Mouse (Mus musculus): ENCODE data around the gene Zfp148.

Gene Zfp148

DNA sequence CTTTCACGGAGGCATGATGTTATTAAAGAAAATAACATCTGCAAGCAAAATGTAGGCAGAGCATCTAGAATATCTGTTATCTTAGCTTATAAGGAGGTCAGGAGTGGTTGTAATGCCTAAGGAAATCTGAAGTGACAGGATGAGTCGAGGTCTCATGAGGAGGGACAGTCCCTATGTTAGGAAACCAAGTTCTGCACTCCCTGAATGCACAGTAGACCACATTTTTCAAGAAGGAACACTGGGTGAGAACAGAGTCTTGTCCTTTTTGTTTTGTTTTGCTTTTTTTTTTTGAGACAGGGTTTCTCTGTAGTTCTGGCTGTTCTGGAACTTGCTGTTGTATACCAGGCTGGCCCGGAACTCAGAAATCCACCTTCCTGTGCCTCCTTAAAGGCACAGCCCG is 1.7 kb downstream of the Zfp148 start:
- DNase-seq: no peak

DNA sequence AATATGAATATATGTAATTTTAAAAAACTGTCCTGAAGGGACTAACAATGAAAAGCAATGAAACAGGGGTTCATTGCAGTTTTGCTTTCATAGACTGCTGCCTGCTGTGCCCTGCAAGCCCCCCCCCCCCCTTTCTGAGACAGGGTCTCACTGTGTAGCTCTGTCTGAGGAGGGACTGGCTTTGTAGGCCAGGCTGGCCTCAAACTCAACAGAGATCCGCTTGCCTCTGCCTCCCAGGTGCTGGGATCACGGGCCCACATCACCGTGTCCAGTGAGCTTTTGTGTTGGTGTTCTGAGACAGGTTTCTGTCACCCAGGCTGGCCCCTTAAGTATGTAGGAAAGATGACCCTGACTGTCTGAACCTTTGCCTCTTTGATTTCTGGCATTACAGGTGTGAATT is 2.9 kb downstream of the Zfp148 start:
- DNase-seq: peak; percentile 80

DNA sequence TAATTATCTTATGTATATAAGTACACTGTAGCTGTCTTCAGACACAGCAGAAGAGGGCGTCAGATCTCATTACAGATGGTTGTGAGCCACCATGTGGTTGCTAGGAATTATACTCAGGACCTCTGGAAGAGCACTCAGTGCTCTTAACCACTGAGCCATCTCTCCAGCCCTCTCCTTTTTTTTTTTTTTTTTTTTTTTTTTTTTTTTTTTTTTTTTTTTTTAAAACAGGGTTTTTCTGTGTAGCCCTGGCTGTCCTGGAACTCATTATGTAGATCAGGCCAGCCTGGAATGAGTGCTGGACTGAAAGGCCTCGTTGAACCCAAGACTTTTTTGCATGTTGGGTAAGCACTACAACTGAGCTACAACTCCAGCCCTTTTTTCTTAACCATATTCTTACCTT is 3.4 kb downstream of the Zfp148 start:
- peak; percentile 15 for DNase-seq

DNA sequence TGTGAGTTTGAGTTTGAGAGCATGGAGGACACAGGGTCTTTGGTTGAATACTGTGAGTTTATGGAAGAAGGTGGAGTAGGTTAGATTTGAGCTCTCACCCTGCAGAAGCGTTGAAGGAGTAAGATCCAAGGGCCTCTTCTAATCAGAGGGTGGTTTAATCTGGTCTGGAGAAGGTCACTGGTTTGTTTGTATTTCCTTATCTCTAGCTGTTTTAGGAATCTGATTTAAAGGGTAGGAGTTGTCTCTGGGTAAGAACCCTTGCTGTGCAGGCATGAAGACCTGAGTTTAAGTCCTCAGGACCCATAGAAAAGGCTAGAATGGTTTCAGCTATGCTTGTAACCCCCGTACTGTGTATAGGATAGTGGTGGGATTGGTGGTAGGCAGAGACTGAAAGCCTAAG is 6.4 kb downstream of the Zfp148 start:
- DNase-seq: no peak

DNA sequence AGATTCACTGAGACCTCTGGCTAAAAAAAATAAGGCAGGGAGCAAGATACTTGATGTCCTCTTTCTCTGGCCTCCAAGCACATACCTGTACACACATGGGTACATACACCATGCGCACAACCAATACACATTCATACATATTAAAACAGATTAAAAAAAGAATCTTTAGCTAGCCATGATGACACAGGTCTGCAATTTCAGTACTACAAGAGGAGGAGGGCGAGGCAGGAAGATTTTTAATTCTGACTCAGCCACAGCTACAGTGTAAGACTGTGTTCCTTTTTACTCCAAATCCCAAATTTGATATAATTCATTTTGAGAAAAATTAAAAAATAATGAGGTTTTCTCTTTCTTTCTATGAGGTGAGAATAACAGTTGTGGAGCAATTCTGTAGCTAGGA is 6.8 kb downstream of the Zfp148 start:
- DNase-seq: no peak

DNA sequence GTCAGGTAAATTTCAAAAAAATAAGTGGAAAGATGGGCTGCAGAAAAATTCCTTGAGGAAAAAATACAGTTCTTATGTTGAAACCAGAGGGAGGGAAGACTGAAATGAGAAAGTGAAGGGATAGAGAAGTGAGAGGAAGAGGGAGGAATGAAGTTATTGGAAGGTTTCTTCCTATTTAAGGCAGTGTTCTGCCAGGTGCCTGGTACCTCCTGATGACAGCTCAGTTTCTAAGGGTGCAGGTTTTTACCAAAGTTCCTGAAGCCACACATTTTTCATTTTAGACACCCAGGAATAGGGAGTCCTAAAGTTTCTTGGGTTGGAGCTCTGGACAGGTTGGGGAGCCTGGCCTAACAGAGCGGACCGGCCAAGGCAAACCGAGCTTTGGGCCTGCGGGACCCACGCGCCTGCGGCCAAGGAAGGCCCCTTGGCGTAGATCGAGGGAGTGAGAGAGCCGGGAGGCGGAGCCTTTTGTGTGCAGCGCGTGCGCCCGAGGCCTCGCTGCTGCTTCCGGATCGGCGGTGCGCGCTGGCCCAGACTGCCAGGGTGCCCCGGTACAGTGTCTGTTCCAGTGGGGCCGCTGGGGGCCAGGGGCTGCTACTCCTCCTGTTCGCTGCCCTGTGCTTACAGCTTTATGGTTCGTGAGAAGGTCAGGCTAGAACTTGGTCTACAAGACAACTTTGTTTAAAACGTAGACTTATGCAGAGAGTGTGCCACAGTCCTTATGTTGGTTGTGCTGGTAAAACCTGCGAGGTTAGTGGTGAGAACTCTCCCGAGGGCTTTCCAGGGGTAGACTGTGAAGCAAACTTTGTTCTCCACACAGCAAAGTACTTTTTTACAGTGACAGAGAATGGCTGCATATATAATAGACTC is 19.5 kb downstream of the Zfp148 start:
- peak; percentile 98 for DNase-seq

DNA sequence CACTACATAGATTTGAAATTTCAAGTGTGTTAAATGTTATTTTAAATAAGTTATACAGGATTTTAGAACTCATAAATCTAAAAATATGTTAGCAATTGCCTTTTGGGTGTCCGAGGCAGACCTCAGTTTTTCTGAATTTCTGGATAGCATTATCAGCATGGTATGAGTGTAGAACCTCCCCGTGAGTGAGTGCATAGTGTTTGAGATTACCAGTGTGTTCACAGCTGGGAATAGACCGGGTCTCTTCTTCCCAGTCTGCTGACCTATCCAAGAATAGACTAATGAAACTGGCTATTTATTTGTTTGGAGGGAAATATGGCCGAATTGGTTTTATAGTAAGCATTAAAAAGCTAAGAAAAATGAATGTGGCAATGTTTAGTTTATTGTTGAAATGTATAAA is 20.3 kb downstream of the Zfp148 start:
- no peak for DNase-seq

DNA sequence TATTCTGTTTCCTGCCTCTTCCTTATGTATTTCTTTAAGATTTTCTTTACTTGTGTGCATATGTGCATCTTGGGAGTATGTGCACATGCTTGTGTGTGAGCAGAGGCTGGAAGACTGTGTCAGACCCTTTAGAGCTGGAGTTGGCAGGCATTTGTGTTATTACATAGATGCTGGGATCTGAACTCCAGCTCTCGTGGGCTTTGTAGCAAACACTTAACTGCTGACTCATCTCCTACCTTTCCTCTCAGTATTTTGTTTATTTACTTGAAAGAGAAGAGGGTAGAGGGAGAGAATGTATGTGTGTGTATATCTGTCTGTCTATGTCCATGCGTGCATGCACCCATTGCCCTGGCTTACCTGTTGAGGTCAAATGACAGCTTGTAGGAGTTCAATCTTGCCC is 22.6 kb downstream of the Zfp148 start:
- no peak for DNase-seq

DNA sequence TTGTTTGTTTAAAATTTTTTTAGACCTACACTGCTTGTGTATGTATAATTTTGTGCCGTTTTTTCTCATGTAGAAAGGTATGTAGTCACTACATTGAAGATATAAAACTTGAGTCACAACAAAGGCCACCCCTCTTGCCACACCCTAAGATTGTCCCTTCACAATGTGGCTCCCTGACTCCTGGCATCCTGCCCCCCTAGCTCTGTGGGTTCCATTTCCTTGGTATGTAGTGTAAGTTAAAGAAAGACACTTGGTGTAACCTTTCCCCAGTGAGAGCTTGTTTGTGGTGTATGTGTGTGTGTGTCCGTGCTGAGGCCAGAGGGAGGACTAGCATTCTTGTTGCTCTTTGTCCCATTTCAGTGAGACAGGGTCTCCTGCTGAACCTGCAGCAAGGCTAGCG is 23.4 kb downstream of the Zfp148 start:
- peak; percentile 82 for DNase-seq

DNA sequence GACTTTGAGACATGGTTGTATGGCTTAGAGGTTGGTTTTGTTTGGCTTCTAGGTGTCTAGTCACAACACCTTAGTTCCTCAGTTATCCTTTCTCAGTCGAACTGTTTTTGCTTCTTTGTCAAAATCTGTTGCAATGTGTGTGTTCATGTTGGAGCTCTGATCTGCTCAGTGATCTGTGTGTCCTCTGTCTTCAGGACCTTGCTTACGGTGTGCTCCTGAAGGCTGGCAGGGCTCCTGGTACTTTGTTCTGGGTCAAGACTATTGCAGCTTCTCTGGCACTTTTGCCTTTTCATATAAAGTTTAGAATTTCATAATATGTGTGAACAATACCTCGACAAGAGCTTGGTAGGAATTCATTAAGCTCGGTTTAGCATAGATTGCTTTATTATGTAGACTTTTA is 24.9 kb downstream of the Zfp148 start:
- DNase-seq: peak; percentile 30

DNA sequence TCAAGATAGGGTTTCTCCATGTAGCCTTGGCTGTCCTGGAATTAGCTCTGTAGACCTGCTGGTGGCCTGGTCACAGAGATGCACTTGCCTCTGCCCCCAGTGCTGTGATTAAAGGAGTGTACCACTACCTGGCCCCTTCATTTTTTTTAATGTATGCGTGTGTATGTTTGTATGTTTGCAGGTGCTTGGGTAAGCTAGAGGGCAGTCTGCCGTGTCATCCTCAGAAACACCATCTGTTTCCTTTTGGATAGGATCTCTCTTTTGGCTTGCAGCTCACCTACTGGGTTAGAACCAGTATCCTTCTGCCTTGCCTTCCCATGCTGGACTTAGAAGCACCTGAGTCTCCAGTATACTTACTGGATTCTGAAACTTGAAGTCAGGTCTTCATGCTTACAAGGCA is 29.5 kb downstream of the Zfp148 start:
- DNase-seq: peak; percentile 64

DNA sequence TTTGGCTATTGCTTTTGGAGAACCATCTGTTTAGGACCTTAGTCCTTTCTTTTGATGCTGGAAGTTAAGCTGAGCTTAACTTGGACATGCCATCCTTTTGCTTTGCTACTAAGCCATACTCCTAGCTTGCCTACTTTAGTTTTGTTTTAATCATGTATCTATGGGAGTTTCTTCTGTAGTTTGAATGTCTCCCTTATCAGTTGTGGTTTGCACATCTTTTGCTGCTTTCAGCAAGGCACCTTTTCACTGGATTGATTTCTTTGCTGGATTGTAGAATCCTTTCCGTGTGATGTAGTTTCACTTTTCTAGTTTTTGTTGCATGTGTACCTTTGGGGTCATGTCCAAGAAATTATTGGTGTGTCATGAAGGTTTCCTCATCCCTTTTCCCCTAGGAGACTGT is 30.0 kb downstream of the Zfp148 start:
- no peak for DNase-seq

DNA sequence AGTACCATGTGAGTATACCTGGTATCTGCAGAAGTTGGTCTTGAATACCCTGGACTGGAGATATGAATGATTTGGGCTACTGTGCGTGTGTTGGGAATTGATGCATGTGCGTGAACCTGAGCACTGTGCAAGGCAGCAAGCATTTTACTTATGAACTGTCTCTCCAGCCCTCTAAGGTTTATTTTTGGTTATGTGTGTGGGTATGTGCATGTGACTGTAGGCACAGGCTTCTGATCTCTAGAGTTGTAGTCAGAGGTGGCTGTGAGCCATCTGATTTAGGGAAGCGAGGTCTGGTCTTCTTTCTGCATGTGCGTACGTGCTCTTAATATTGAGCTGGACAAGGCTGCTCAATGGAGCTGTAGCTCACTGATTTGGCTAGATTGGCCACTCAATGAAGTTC is 33.6 kb downstream of the Zfp148 start:
- DNase-seq: peak; percentile 84

DNA sequence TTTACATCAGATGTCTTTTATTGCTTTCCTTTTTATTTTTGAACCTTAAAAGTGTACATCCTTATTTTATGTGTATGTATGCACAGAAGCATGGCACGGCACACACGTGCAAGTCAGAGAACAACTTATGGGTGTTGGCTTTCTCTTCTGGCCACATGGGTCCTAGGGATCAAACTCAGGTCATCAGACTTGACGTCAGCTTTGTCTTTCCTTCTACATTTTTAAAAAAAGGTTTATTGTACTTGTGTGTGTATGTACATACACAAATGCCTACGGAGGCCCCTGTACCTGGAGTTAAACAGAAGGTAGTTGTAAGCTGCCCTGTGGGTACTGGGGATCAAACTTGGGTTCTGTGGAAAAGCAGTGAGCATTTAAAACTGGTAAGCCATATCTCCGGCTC is 35.0 kb downstream of the Zfp148 start:
- peak; percentile 77 for DNase-seq

DNA sequence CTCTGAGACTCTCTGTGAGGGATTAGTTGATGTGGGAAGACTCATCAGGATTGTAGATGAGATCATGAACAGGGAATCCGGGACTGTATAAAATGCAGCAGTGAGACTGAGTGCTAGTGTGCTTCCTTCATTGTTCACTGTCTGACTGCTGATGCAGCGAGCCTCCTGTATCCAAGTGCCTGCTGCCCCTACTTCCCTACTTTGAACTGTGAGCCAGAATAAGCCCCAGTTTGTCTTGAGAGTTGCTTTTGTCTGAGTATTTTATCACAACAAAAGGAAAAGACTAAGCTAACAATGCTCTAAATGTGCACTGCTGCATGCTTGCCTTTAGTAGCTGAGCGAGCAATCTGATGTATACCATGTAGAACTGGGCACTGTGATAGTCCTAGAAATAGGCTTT is 47.7 kb downstream of the Zfp148 start:
- no peak for DNase-seq

DNA sequence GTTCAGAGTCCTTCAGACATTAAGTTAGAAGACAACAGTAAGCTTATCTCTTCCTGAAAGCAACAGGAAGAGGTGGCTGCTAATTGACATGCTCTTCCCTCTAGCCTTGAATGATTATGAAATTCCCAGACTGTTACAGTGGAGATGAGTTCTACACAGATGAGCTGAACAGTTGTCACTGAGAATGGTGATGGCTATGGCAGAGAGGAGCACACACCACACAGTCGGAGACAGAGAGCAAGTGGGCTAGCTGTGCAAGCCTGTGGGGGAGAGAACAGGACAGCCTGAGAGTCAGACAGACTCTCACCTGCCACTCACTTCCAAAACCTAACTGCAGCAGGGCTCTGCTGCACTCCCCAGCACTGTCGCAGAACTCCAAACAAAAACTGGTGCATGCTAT is 51.0 kb downstream of the Zfp148 start:
- peak; percentile 59 for DNase-seq

DNA sequence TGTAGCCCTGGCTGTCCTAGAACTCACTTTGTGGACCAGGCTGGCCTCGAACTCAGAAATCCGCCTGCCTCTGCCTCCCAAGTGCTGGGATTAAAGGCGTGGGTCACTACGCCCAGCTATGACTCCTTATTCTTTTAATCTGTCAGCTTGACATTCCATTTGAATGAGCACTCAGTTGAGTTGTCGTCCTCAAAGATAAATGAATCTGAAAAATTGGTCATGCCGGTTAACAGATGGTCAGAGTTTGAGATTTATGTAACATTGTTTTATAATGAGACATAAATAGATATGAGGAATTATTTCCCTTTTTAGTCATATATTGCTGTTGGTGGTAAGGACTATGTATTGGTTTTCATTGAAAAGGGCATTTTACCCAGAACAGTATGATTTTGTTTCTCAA is 60.4 kb downstream of the Zfp148 start:
- DNase-seq: no peak

DNA sequence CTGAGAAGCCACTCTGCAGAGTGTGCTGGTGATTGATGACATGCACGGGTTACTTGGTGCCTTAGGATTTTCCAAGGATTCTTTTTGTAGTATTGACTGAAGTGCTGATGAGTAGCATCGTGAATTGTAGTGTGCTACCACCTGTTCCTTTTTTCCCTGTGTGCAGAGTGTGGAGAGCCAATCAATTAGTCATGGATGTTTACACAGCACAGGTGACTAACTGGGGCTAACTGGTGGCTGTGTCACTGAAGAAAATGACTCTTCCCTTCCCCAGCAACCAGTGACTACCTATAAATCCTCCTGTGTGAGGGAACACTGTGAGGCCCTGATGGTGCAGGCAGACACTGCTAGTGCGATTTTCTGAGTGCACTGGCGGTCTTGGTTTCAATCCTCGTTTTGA is 66.2 kb downstream of the Zfp148 start:
- DNase-seq: no peak

DNA sequence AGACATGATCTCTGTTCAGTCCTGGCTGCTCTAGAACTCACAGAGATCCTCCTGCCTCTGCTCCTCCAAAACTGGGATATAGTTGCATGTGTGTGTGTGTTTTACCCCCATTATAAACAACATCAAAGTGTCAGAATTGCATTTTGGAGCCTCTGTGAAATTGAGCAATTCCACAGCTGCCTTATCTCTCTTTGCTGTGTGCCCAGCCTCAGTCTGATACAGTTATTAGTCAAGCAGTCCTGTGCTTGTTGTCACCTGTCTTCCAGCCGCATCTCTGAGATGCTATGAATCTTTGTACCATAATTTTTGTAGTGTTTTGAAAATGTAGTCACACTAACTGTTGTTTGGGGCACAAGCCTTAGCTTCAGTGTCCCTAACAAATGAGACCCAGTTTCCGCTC is 73.2 kb downstream of the Zfp148 start:
- no peak for DNase-seq

DNA sequence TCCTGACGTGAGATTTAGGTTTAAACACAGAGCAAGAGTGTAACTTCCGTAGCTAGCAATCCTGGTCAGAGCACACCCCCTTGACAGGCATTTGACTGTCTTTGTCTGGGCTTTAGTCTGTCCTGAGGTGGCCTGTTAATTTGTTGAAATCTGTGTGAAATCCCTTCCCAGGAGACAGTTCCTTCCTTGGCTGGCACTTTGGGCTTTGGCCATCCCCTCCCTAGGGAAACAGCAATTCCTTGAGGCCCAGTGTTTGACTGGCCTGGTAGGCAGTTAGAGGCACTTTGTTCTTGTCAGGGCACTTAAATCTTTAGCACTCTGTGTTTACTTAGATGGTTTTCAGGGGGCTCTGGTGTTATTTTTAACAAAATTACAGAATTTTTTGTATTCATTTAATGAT is 73.7 kb downstream of the Zfp148 start:
- DNase-seq: no peak

DNA sequence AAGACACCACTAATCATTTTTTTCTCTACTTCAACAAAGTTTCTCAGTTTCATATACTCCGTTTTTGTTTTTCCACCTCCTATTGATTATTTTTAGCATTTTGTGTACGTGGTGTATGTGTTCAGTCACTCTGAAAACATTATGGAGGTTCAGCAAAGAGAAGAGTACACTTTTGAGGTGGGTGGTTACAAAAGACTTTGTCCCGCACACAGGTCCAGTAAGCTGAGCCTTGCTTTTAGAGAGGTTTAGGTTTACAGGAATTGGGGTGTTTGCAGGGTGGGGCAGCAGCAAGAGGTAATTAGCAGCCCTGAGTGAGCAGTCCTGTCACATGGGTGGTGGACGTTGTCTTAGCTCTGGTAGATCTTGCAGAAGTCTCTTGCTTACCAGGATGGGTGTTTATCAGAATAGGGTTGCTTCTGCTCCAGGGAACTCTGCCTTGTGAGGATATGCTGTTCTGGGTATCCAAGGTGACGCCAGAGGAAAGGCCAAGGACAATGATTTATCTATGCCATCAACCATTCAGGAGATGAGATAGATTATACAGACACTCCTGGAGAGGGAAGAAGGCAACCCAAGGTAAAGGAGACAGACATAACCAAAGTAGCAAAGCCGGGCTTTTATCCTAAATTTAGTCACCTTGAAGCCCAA is 74.8 kb downstream of the Zfp148 start:
- no peak for DNase-seq

DNA sequence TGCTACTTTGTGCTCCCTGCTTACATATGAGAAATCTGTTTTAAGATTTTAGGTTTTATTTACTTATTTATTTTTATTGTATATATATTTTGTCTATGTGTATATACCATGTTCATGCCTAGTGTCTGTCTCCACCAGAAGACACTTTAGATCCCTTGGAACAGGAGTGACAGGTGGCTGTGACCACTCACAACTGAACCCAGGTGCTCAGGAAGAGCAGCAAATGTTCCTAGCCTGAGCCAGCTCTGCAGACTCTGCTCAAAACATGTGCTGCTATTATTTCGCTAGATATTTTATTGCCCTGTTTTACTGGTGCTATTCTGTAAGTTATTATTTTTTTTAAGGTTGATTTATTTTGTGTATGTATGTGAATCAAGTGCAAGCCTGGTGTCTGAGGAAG is 78.5 kb downstream of the Zfp148 start:
- no peak for DNase-seq

DNA sequence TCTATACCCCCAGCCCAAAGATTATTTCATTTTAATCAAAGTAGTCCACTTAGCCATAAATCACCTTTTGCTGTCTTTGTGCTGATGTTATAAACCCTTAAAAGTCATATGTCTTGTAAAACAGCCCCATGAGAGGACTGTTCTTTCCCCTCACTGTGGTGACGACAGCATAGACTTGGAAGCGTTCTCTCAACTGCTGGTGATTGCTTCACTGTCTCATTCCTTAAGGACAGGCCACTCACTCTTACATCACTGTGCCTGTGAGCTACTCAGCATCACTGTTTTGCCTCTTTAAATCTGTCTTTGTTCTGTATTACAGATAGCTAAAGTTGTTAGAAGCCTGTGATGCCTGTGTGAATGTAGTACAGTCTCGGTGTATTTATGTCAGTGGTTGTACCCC is 80.8 kb downstream of the Zfp148 start:
- peak; percentile 94 for DNase-seq

DNA sequence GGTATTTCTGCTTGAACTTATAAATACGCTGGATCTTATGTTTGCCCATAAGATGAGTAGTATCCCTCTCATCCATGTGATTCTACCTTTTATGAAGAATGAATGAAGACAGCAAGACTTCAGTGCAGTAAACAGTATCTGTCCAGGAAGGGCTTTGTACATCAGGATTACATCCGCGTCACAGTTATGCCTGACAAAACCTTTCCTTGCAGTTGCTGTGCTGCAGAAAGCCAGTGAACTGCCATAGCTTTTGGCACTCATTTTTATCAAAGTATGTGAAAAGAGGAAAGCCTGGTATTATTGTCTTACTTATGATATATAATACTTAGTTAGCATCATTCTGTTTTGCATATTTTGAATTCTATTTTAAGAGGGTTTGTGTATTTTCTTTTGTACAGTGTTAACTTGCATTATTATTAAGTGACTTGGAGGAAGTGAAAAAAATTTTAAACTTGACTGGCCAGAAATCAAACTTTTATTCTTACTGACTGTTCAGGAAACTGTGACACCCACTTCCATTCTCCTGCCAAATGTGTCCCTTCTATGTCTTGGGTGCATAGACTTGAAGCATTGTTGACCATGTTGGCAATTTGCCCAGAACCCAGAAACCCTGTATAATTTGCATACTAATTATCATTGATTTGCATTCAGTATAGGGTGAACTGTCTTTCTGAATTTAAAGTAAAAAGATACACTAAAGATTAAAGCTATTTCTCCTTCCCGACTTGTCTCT is 84.0 kb downstream of the Zfp148 start:
- no peak for DNase-seq

Measured in heart, adult 11 months (tissue).